Mouse (Mus musculus): ENCODE data around the gene H3f3b.
"Not testable (repeated sequence)": the region's sequence is repeated elsewhere in the genome, so short reads cannot be mapped to it uniquely, and the experiment has no call there.

GRCm38 (mm10) chr11:116018867-116019266 is 8.9 kb downstream of the H3f3b start:
- not testable (repeated sequence) for TF ChIP-seq CTCF (IDR thresholded peaks at IDR 0.05; ENCODE audit: extremely low read depth, insufficient read depth, insufficient read length, insufficient replicate concordance); POLR2A (IDR thresholded peaks at IDR 0.05; ENCODE audit: low read depth, low read length)

Data from spleen, adult 2 months (tissue).